Mouse (Mus musculus): Measurements from ENCODE around the gene Chst12. TPM values are rescaled to one million over a fixed set of nuclear protein-coding genes. Genes with fewer than 3 reads are reported as not detected.
A peak's percentile ranks its signal among the peaks of the same experiment; 100 is the strongest.

Chst12 gene
- total RNA-seq, 2 experiments from 2014 or later: 10.9 to 13.9 TPM

DNA sequence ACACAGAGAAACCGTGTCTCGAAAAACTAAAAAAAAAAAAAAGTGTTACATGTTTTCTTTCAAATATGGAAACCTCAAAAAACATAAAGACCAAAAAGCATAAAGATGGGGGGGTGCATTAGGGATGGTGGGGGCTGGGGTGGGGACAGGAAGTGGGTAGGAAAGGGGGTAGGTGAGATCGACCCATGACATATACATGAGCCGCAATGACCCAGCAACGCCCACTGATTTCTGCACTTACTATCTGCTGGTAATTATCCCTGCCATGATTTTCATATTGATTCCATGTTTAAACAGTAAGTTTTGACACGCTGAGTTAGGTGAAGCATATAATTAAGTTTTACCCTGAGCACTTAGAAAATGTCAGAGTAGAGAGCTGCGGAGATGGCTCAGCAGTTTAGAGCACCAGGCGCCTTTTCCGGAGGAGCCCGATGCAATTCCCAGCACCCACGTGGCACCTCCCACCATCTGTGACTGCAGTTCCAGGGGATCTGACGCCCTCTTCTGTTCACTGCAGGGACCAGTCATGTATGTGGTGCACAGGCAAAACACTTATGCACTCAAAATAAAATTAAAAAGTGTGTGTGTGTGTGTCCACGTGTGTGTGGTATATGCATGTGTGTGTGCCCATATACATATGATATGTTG, 65.0 kb downstream of the Chst12 start:
- DNase-seq: no peak

DNA sequence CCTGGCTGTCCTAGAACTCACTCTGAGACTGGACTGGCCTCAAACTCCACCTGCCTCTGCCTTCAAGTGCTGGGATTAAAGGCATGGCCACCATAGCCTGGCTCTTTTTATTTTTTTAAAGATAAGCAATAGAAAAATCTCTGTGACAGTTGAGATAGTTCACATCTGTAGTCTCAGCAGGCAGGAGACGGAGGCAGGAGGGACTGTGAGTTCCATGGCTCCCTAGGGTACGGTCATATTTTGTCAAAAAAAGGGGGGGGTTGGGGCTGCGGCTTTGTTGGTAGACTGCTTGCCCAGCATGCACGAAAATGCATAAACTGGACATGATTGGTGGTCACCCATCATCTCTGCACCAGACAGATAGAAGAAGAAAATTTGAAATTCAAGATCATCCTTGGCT, 65.9 kb downstream of the Chst12 start:
- no peak for DNase-seq

DNA sequence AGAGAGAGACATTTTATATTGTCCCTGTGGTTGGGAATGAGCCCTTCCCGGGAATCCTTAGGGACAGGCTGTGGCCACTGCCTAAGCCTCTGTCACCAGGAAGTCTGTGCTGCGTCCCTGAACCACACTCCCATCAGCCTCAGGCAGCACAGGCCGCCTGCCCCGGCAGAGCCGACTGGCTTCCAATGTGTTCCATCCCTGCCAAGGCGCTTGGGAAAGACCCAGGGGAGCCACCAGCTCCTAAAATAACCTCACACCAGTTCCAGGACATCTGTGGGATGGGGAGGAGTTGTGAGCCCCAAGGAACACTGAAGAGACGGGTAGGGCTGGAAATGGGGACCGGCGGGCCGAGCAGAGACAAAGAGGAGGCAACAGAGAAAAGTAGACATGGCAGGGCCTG, 66.3 kb downstream of the Chst12 start:
- peak; percentile 79 for DNase-seq

DNA sequence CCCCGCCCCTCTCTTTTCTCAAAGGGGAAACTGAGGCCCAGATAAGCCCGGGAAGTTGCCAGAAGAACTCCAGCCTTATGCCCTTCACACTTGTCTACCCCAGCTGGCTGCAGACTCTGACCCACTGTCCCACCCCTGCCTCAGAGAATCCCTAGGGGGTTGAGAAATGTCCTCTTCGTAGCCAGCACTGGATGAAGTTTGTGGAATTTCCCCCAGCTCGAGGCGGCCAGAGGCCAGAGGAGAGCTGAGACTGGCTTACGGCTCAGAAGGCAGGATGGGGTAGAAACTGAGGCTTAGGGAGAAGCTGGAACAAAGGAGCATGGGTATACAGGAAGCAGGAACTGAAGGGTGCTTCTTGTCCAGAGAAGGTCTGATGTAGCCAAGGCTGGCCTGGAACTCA, 67.3 kb downstream of the Chst12 start:
- DNase-seq: peak; percentile 63

Other genes starting within 250 kb of the Chst12 start
- gene Mad1l1, start 184.0 kb upstream of the Chst12 start, total RNA-seq (2021): 10 to 100 TPM; 20.3 to 22.3 TPM
- gene Nudt1, start 183.9 kb upstream of the Chst12 start, total RNA-seq (2021): 10 to 100 TPM; 19.8 to 26.8 TPM
- gene Mrm2, start 173.7 kb upstream of the Chst12 start, total RNA-seq (2021): 10 to 100 TPM; 12.0 to 13.9 TPM
- 10 to 100 TPM; 19.7 to 20.3 TPM for gene Snx8, start 116.3 kb upstream of the Chst12 start, total RNA-seq (2021)
- gene Eif3b, start 86.2 kb upstream of the Chst12 start, total RNA-seq (2021): 100 to 1,000 TPM; 132 to 140 TPM
- under 1 TPM in 1 of 2 experiments, not detected in 1; 0.15 TPM for gene Gm4869, start 59.9 kb upstream of the Chst12 start, total RNA-seq (2021)
- not detected for gene Grifin, start 59.5 kb downstream of the Chst12 start, total RNA-seq (2021)
- 10 to 100 TPM; 18.2 to 24.6 TPM for gene Lfng, start 101.8 kb downstream of the Chst12 start, total RNA-seq (2021)
- gene Ttyh3, start 143.5 kb downstream of the Chst12 start, total RNA-seq (2021): 100 to 1,000 TPM in 1 of 2 experiments, 10 to 100 TPM in 1; 79.8 to 108 TPM
- 10 to 100 TPM; 18.9 to 23.6 TPM for gene Iqce, start 196.8 kb downstream of the Chst12 start, total RNA-seq (2021)
- 10 to 100 TPM; 15.4 to 17.0 TPM for gene Brat1, start 199.5 kb downstream of the Chst12 start, total RNA-seq (2021)
- gene Amz1, start 218.6 kb downstream of the Chst12 start, total RNA-seq (2021): 1 to 10 TPM in 1 of 2 experiments, under 1 TPM in 1; 0.54 to 1.5 TPM

Data from adrenal gland, postnatal 10 days (tissue).